Mouse (Mus musculus) liver, adult 2 months (tissue): Measurements from ENCODE around the gene Irf2.

Experiments
- CTCF ChIP-seq: fragments of 200-500 bp; IDR thresholded peaks from 2 replicates; pipeline ENCODE4 v1.5.1; 2011; ENCODE audit warnings: low read depth, low read length, control low read depth
- POLR2A ChIP-seq: fragments of 200-500 bp; IDR thresholded peaks from 2 replicates; pipeline ENCODE4 v1.6.1; 2011; ENCODE audit warnings: low read length, control low read depth; ENCODE audit not compliant: insufficient read depth; ENCODE audit errors: extremely low read depth

DNA sequence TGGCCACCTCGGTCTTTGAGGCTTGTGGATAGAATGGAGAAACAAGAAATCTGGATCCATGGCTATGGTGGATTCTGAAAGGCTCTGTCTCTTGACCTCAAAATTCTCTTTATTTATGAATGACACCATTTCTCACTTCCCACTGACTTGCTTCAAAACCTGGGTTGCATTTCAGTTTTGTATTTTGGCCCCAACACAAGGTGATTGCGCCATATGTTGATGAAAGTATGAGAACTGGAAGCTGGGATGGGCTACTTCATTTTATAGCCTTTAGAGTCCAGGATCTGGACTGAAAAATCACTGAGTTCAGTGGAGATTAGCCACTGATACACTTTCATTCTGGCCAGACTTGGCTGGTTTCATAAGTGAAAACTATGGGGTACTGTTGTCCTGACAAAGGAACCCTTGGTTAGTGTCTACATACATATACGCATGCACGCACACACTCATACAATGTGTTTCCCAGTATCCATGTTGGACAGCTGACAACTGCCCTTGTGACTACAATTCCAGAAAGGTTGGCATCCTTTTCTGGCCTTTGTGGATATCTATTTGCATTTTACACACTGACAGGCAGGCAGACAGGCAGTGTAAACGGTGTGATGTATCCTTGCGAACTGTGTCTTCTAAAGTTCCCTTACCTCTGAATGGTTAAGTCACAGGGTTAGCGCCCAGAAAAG is 89.3 kb downstream of the Irf2 start:
- TF ChIP-seq POLR2A, result no peak
- TF ChIP-seq CTCF, result no peak
